Mouse (Mus musculus) left cerebral cortex, postnatal 10 days (tissue): ENCODE measurements around the gene Sfxn4. TPM values are rescaled to one million over a fixed set of nuclear protein-coding genes. Genes with fewer than 3 reads are reported as not detected.

Experiments
- DNase-seq, 2 experiments: peaks; one replicate each; pipeline ENCODE4 v3.0.0; 2021 to 2022; ENCODE audit warnings: low spot score in 2 of 2, mixed read lengths in 1 of 2; ENCODE audit errors: extremely low spot score in 1 of 2
- intact Hi-C: fragments of 180-260 bp; cut with DNase I; formaldehyde crosslinking; loops from one replicate; pipeline ENCODE4 v1.15.1; 2025
- total RNA-seq, 2 experiments: library from RNA; stranded (reverse); gene quantifications; 2 replicates each; pipeline ENCODE4 v1.2.3; 2021

Gene Sfxn4
- total RNA-seq, 2 experiments from 2014 or later, result 10.8 to 11.5 TPM

GRCm38 (mm10) chr19:60788214-60788960 is 72.9 kb downstream of the Sfxn4 start:
- intact Hi-C loops, result no loop called here
- DNase-seq, result no peak

GRCm38 (mm10) chr19:60787465-60788150 is 73.7 kb downstream of the Sfxn4 start:
- intact Hi-C loops, result no loop called here
- no peak for DNase-seq

Other genes with a start within 250 kb of the Sfxn4 start
- gene Nanos1, start 105.5 kb downstream of the Sfxn4 start, total RNA-seq, result 10 to 100 TPM; 21.6 to 22.6 TPM
- gene Eif3a, start 70.8 kb downstream of the Sfxn4 start, total RNA-seq, result 100 to 1,000 TPM; 122 to 123 TPM
- gene Fam45a, start 49.9 kb downstream of the Sfxn4 start, total RNA-seq, result 10 to 100 TPM; 32.7 to 39.6 TPM
- 10 to 100 TPM; 91.6 to 93.9 TPM for gene Prdx3, start 13.1 kb upstream of the Sfxn4 start, total RNA-seq
- 10 to 100 TPM; 10.9 to 15.4 TPM for gene Grk5, start 28.3 kb upstream of the Sfxn4 start, total RNA-seq